Mouse (Mus musculus) embryonic fibroblast, embryonic 13.5 days (primary cell): ENCODE measurements around the gene Mybph.

Experiments used
- CTCF ChIP-seq: IDR thresholded peaks from 2 replicates; pipeline ENCODE4 v1.5.1; 2011; ENCODE audit warnings: mild to moderate bottlenecking, control low read depth, low read length, moderate library complexity, borderline replicate concordance; ENCODE audit not compliant: insufficient read depth
- POLR2A ChIP-seq: IDR thresholded peaks from 2 replicates; pipeline ENCODE4 v1.6.1; 2011; ENCODE audit warnings: low read depth, mild to moderate bottlenecking, control low read depth, low read length, moderate library complexity

DNA sequence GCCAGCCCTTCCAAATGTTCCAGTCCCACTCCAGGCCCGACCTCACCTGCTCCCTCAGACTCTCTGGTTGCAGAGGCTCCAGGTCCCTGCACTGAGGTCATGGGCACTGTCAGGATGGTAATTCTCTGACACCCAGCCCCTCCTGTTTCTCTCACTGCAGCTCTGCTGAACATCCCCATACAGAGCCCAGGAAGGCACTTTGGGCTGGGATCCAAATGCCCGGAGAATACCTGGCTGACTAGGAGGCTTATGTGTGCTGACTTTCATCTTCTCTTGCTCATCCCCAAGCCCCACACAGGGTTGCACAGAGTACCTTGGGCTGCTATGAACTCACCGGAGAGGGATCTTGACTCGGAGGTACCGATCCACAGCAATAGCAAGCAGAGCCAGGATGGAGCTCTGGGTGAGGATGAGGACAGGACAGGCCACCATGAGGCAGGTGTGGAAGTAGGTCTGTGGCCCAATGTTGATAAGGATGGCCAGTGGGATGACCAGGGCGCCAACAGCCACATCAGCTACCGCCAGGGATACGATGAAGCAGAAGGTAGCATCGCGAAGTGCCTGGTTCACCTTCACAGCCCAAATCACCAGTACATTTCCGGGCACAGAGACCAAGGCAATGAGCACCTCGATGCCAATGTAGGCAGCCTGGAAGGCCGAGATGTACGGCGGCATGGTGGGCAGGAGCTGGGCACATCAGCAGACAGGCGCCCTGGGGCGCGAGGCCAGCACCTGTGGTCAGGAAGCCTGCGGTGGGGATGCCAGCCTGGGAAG, 40.6 kb downstream of the Mybph start:
- TF ChIP-seq CTCF: no peak
- no peak for TF ChIP-seq POLR2A
